Mouse (Mus musculus) G1E (cell line): Measurements from ENCODE around the gene Il11. TPM values are rescaled to one million over a fixed set of nuclear protein-coding genes. Genes with fewer than 3 reads are reported as not detected.

ENCODE experiments used
- ATAC-seq: 2 replicates; pipeline ENCODE4 v1.8.0; 2016; ENCODE audit warnings: mild to moderate bottlenecking; ENCODE audit not compliant: insufficient number of reproducible peaks, poor library complexity, low FRiP score, severe bottlenecking; ENCODE audit errors: extremely low read depth
- DNase-seq: peaks from one replicate; pipeline ENCODE4 v3.0.0; 2012; ENCODE audit warnings: low spot score
- H3K27me3 ChIP-seq: 2 replicates; pipeline ENCODE4 v1.6.1; 2012; ENCODE audit warnings: mild to moderate bottlenecking, low read length, inconsistent platforms; ENCODE audit not compliant: insufficient read depth
- H3K36me3 ChIP-seq: replicated peaks from 2 replicates; pipeline ENCODE3; 2012; ENCODE audit warnings: mild to moderate bottlenecking, inconsistent platforms
- H3K4me1 ChIP-seq: 2 replicates; pipeline ENCODE4 v1.6.1; 2012; ENCODE audit warnings: low read depth, low read length, inconsistent platforms, mixed read lengths; ENCODE audit not compliant: insufficient read depth
- H3K4me3 ChIP-seq: 2 replicates; pipeline ENCODE4 v1.5.1; 2012; ENCODE audit warnings: low read depth, mild to moderate bottlenecking, inconsistent platforms, low read length, moderate library complexity, mixed read lengths
- H3K9me3 ChIP-seq: replicated peaks from 2 replicates; pipeline ENCODE4 v1.6.1; 2012; ENCODE audit warnings: inconsistent platforms
- CTCF ChIP-seq: IDR thresholded peaks from 2 replicates; pipeline ENCODE4 v1.5.1; 2012; ENCODE audit warnings: low read depth, low read length, inconsistent platforms, mixed read lengths
- GATA1 ChIP-seq: IDR thresholded peaks from 2 replicates; pipeline ENCODE4 v1.6.1; 2012; ENCODE audit warnings: borderline replicate concordance, low read length, inconsistent platforms, mixed read lengths
- GATA2 ChIP-seq: IDR thresholded peaks from 2 replicates; pipeline ENCODE4 v1.6.1; 2012; ENCODE audit warnings: low read depth, low read length, inconsistent platforms, borderline replicate concordance
- POLR2AphosphoS5 ChIP-seq: IDR thresholded peaks from 2 replicates; pipeline ENCODE4 v1.6.1; 2012; ENCODE audit warnings: low read depth, low read length, inconsistent platforms; ENCODE audit not compliant: insufficient replicate concordance
- TAL1 ChIP-seq: conservative IDR thresholded peaks from 2 replicates; pipeline ENCODE4 v1.6.1; 2012; ENCODE audit warnings: low read depth, low read length, inconsistent platforms, mixed read lengths
- polyA plus RNA-seq: library from polyadenylated mRNA; stranded (reverse); fragments of >175 nt; gene quantifications from 2 replicates; pipeline ENCODE4 v1.2.3, GENCODE M21; 2012
- total RNA-seq, 2 experiments: library from RNA; stranded (forward) in 1 of 2; stranded (reverse) in 1 of 2; fragments of 200-1000 nt in 1 of 2; fragments of >200 nt in 1 of 2; fragmentation: Nextera tagmentation in 1 of 2; gene quantifications; 2 replicates each; pipeline ENCODE4 v1.2.3; 2014 to 2017

The Il11 gene
- total and polyA plus RNA-seq, 3 experiments, result 0.13 TPM; not detected in 2

GRCm38 (mm10) chr7:4777851-4778637 lies 4.6 kb downstream of the Il11 start:
- Histone ChIP-seq H3K4me3 (no peak overlapping the region), H3K4me1 (peaks cover 59% of the 10 kb centered on the region), H3K36me3 (peaks cover 2% of the 10 kb centered on the region), H3K27me3 (peaks cover 47% of the 10 kb centered on the region), H3K9me3 (no peaks in the 10 kb centered on the region)
- no peak for ATAC-seq
- no peak for TF ChIP-seq GATA1
- TF ChIP-seq GATA2, result no peak
- no peak for TF ChIP-seq CTCF
- no peak for TF ChIP-seq TAL1
- no peak for TF ChIP-seq POLR2AphosphoS5
- no peak for DNase-seq

- Histone ChIP-seq H3K4me3 (peak overlapping the region; percentile 63; the same call in 1 of the 2 replicates), H3K9me3 (no peaks in the 10 kb centered on the region), H3K27me3 (peaks cover 47% of the 10 kb centered on the region), H3K36me3 (no peaks in the 10 kb centered on the region), H3K4me1 (peaks cover 50% of the 10 kb centered on the region)
- no peak for ATAC-seq
- no peak for DNase-seq
- TF ChIP-seq POLR2AphosphoS5 (no peak), GATA2 (no peak), TAL1 (no peak), CTCF (no peak), GATA1 (no peak)
Measured at GRCm38 (mm10) chr7:4776861-4777830, 5.5 kb downstream of the Il11 start.

GRCm38 (mm10) chr7:4776131-4776530 lies 6.5 kb downstream of the Il11 start:
- Histone ChIP-seq H3K4me3 (no peak overlapping the region), H3K9me3 (no peaks in the 10 kb centered on the region), H3K4me1 (peaks cover 43% of the 10 kb centered on the region), H3K27me3 (peaks cover 47% of the 10 kb centered on the region), H3K36me3 (no peaks in the 10 kb centered on the region)
- no peak for TF ChIP-seq CTCF
- TF ChIP-seq POLR2AphosphoS5, result no peak
- TF ChIP-seq GATA1, result no peak
- TF ChIP-seq TAL1, result no peak
- TF ChIP-seq GATA2, result no peak
- ATAC-seq (no peak), DNase-seq (no peak)

GRCm38 (mm10) chr7:4771202-4771601 lies 11.5 kb downstream of the Il11 start, which contains the start of gene Fam71e2:
Gene Fam71e2, minus strand, starts transcription at chr7:4771302.
- TF ChIP-seq TAL1 (no peak), GATA2 (no peak), POLR2AphosphoS5 (no peak), CTCF (no peak), GATA1 (no peak)
- no peak for ATAC-seq
- Histone ChIP-seq H3K4me1 (no peaks in the 10 kb centered on the region), H3K9me3 (no peaks in the 10 kb centered on the region), H3K4me3 (no peak within 1 kb of the TSS), H3K36me3 (no peaks in the 10 kb centered on the region), H3K27me3 (peaks cover 44% of the 10 kb centered on the region)
- DNase-seq, result no peak

GRCm38 (mm10) chr7:4764946-4765710 lies 17.5 kb downstream of the Il11 start:
- no peak for TF ChIP-seq TAL1
- TF ChIP-seq GATA2, result no peak
- no peak for TF ChIP-seq POLR2AphosphoS5
- H3K4me1 ChIP-seq, result no peaks in the 10 kb centered on the region
- no peak for DNase-seq
- H3K27me3 ChIP-seq, result peaks cover 22% of the 10 kb centered on the region
- no peak for ATAC-seq
- H3K9me3 ChIP-seq, result no peaks in the 10 kb centered on the region
- no peaks in the 10 kb centered on the region for H3K36me3 ChIP-seq
- H3K4me3 ChIP-seq, result no peak overlapping the region
